Mouse (Mus musculus) myocyte (in vitro differentiated cells): Measurements from ENCODE around the gene Itgb1bp1. TPM values are rescaled to one million over a fixed set of nuclear protein-coding genes. Genes with fewer than 3 reads are reported as not detected.

Experiments
- H3K27me3 ChIP-seq: one replicate; pipeline ENCODE4 v1.6.1; 2011; ENCODE audit not compliant: control insufficient read depth, insufficient read depth, insufficient read length
- H3K36me3 ChIP-seq: one replicate; pipeline ENCODE4 v1.6.1; 2011; ENCODE audit not compliant: control insufficient read depth, insufficient read depth
- H3K4me2 ChIP-seq: one replicate; pipeline ENCODE4 v1.6.1; 2011; ENCODE audit warnings: low read depth, control low read depth
- H3K4me3 ChIP-seq: one replicate; pipeline ENCODE4 v1.5.1; 2011; ENCODE audit warnings: mild to moderate bottlenecking, control low read depth, moderate library complexity
- H3K79me2 ChIP-seq: one replicate; pipeline ENCODE4 v1.6.1; 2011; ENCODE audit not compliant: control insufficient read depth, insufficient read depth
- H3ac ChIP-seq: one replicate; pipeline ENCODE4 v1.6.1; 2011; ENCODE audit not compliant: control insufficient read depth, insufficient read length
- CEBPB ChIP-seq: IDR thresholded peaks from 2 replicates; pipeline ENCODE4 v1.6.1; 2011; ENCODE audit warnings: mild to moderate bottlenecking, moderate library complexity; ENCODE audit not compliant: poor library complexity, insufficient read depth, severe bottlenecking
- E2F4 ChIP-seq: IDR thresholded peaks from one replicate; pipeline ENCODE4 v1.6.1; 2011; ENCODE audit warnings: mild to moderate bottlenecking, control low read depth, moderate library complexity; ENCODE audit not compliant: insufficient read depth
- MAX ChIP-seq: IDR thresholded peaks from one replicate; pipeline ENCODE4 v1.6.1; 2011; ENCODE audit warnings: low read depth, mild to moderate bottlenecking, control low read depth
- MYOD1 ChIP-seq, 3 experiments: IDR thresholded peaks; one replicate each; pipeline ENCODE4 v1.6.1; 2011; ENCODE audit warnings: control low read depth in 2 of 3, low read depth in 2 of 3, mild to moderate bottlenecking in 2 of 3, moderate library complexity in 1 of 3; ENCODE audit not compliant: insufficient read length in 2 of 3, control insufficient read depth in 1 of 3
- MYOG ChIP-seq, 3 experiments: IDR thresholded peaks; one replicate each; pipeline ENCODE4 v1.6.1; 2011; ENCODE audit warnings: control low read depth in 2 of 3, low read depth in 2 of 3, mild to moderate bottlenecking in 2 of 3; ENCODE audit not compliant: insufficient read length in 2 of 3, control insufficient read depth in 1 of 3, insufficient read depth in 1 of 3
- POLR2A ChIP-seq: IDR thresholded peaks from one replicate; pipeline ENCODE4 v1.6.1; 2011; ENCODE audit warnings: low read depth, mild to moderate bottlenecking, control low read depth, moderate library complexity; ENCODE audit not compliant: insufficient read length
- POLR2AphosphoS2 ChIP-seq: IDR thresholded peaks from one replicate; pipeline ENCODE4 v1.6.1; 2011; ENCODE audit warnings: low read depth, control low read depth; ENCODE audit not compliant: insufficient read length
- REST ChIP-seq: IDR thresholded peaks from one replicate; pipeline ENCODE4 v1.6.1; 2011; ENCODE audit warnings: mild to moderate bottlenecking, control low read depth, moderate library complexity; ENCODE audit not compliant: insufficient read depth, insufficient read length
- SRF ChIP-seq: IDR thresholded peaks from one replicate; pipeline ENCODE4 v1.6.1; 2011; ENCODE audit warnings: low read depth; ENCODE audit not compliant: control insufficient read depth, insufficient read length
- TCF12 ChIP-seq: IDR thresholded peaks from one replicate; pipeline ENCODE4 v1.6.1; 2011; ENCODE audit warnings: mild to moderate bottlenecking, control low read depth; ENCODE audit not compliant: poor library complexity, insufficient read depth, severe bottlenecking
- TCF3 ChIP-seq: IDR thresholded peaks from one replicate; pipeline ENCODE4 v1.6.1; 2011; ENCODE audit warnings: low read depth, control low read depth; ENCODE audit not compliant: insufficient read length
- USF1 ChIP-seq: IDR thresholded peaks from one replicate; pipeline ENCODE4 v1.6.1; 2011; ENCODE audit warnings: low read depth, mild to moderate bottlenecking, control low read depth, moderate library complexity
- polyA plus RNA-seq: library from polyadenylated mRNA; unstranded; fragments of >200 nt; fragmentation: generic; extraction: Trizol; gene quantifications from one replicate; pipeline ENCODE4 v1.2.1, GENCODE M21; 2012; ENCODE audit warnings: missing spikeins

The Itgb1bp1 gene
- polyA plus RNA-seq, 1 experiment, result 45.4 TPM

DNA sequence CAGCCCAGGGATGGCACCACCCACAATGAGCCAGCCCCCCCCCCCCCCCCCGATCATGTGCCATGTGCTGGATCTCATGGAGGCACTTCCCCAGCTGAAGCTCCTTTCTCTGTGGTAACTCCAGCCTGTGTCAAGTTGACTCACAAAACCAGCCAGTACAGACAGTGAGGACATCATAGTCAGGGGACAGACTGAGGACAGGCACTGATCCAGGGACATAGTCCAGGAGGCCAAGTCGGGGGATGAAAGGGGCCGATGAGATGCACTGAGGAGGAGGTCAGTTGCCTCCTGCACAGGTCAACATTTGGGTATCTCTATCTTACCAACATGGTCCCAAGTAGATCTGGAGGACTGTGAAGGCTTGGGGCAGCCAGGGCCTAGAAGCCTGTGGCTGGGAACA is 90.6 kb downstream of the Itgb1bp1 start:
- TF ChIP-seq POLR2AphosphoS2 (no peak), TCF12 (no peak), POLR2A (no peak)
- Histone ChIP-seq H3K27me3 (no peaks in the 10 kb centered on the region), H3ac (no peak overlapping the region), H3K4me3 (no peak overlapping the region), H3K36me3 (no peaks in the 10 kb centered on the region), H3K4me2 (no peak overlapping the region), H3K79me2 (no peaks in the 10 kb centered on the region)

- Histone ChIP-seq H3K79me2 (no peaks in the 10 kb centered on the region), H3K4me2 (no peak overlapping the region), H3K4me3 (no peak overlapping the region), H3ac (no peak overlapping the region), H3K27me3 (no peaks in the 10 kb centered on the region), H3K36me3 (no peaks in the 10 kb centered on the region)
- no peak for TF ChIP-seq CEBPB
- TF ChIP-seq TCF3, result no peak
- no peak for TF ChIP-seq MAX
- no peak for TF ChIP-seq SRF
- TF ChIP-seq POLR2A, result no peak
- no peak for TF ChIP-seq POLR2AphosphoS2
- no peak for TF ChIP-seq MYOD1 (IDR thresholded peaks at IDR 0.05; ENCODE audit: control insufficient read depth in 1 of 3, insufficient read length in 2 of 3, low read depth in 2 of 3)
- no peak for TF ChIP-seq TCF12
- TF ChIP-seq USF1, result no peak
- TF ChIP-seq MYOG (IDR thresholded peaks at IDR 0.05; ENCODE audit: control insufficient read depth in 1 of 3, insufficient read depth in 1 of 3, insufficient read length in 2 of 3, low read depth in 2 of 3), result no peak
- TF ChIP-seq REST, result no peak
- TF ChIP-seq E2F4, result no peak
Observed at GRCm38 (mm10) chr12:21191546-21191945, 94.5 kb downstream of the Itgb1bp1 start.

Other genes with a start within 250 kb of the Itgb1bp1 start
- 50.5 TPM for gene Cpsf3, start 893 bp downstream of the Itgb1bp1 start, polyA plus RNA-seq
- gene Iah1, start 30.1 kb upstream of the Itgb1bp1 start, polyA plus RNA-seq, result 79.5 TPM
- gene Adam17, start 87.3 kb upstream of the Itgb1bp1 start, polyA plus RNA-seq, result 13.4 TPM
- 156 TPM for gene Ywhaq, start 131.4 kb upstream of the Itgb1bp1 start, polyA plus RNA-seq